Mouse (Mus musculus): Measurements from ENCODE around the gene Tmprss7.

Gene Tmprss7

GRCm38 (mm10) chr16:45684815-45685214 is 8.6 kb downstream of the Tmprss7 start:
- peak; percentile 69 for DNase-seq

GRCm38 (mm10) chr16:45676462-45676861 is 17.0 kb downstream of the Tmprss7 start:
- DNase-seq: no peak

GRCm38 (mm10) chr16:45670005-45670404 is 23.5 kb downstream of the Tmprss7 start:
- no peak for DNase-seq

- DNase-seq: no peak
These were observed 25.3 kb downstream of the Tmprss7 start for GRCm38 (mm10) chr16:45668178-45668577.

GRCm38 (mm10) chr16:45666136-45666535 is 27.3 kb downstream of the Tmprss7 start:
- no peak for DNase-seq

- no peak for DNase-seq
These were observed 31.1 kb downstream of the Tmprss7 start for GRCm38 (mm10) chr16:45662381-45662780.

GRCm38 (mm10) chr16:45659596-45659995 is 33.9 kb downstream of the Tmprss7 start:
- no peak for DNase-seq

GRCm38 (mm10) chr16:45658248-45658647 is 35.2 kb downstream of the Tmprss7 start:
- DNase-seq: no peak

GRCm38 (mm10) chr16:45657574-45658159 is 35.8 kb downstream of the Tmprss7 start:
- DNase-seq: no peak

GRCm38 (mm10) chr16:45654465-45654864 is 39.0 kb downstream of the Tmprss7 start:
- DNase-seq: no peak

- DNase-seq: peak; percentile 60
These were observed 39.5 kb downstream of the Tmprss7 start, which contains the start of gene BC016579 for GRCm38 (mm10) chr16:45653934-45654332. TSS of gene BC016579 (minus strand) at chr16:45654068.

GRCm38 (mm10) chr16:45653009-45653933 is 40.2 kb downstream of the Tmprss7 start:
- no peak for DNase-seq

- DNase-seq: no peak
These were observed 42.0 kb downstream of the Tmprss7 start for GRCm38 (mm10) chr16:45651497-45651896.

- no peak for DNase-seq
These were observed 49.1 kb downstream of the Tmprss7 start for GRCm38 (mm10) chr16:45644380-45644779.

- no peak for DNase-seq
These were observed 49.5 kb downstream of the Tmprss7 start for GRCm38 (mm10) chr16:45643944-45644343.

GRCm38 (mm10) chr16:45641301-45641700 is 52.2 kb downstream of the Tmprss7 start:
- DNase-seq: no peak

GRCm38 (mm10) chr16:45640070-45640762 is 53.2 kb downstream of the Tmprss7 start:
- DNase-seq: no peak

- DNase-seq: no peak
These were observed 57.6 kb downstream of the Tmprss7 start for GRCm38 (mm10) chr16:45635826-45636225.

- DNase-seq: no peak
These were observed 61.0 kb downstream of the Tmprss7 start for GRCm38 (mm10) chr16:45632420-45632819.

- DNase-seq: peak; percentile 56
These were observed 63.0 kb downstream of the Tmprss7 start for GRCm38 (mm10) chr16:45630347-45630960.

GRCm38 (mm10) chr16:45629497-45630105 is 63.9 kb downstream of the Tmprss7 start:
- no peak for DNase-seq

- no peak for DNase-seq
These were observed 68.1 kb downstream of the Tmprss7 start for GRCm38 (mm10) chr16:45625342-45625741.

GRCm38 (mm10) chr16:45624791-45625190 is 68.7 kb downstream of the Tmprss7 start:
- no peak for DNase-seq
